Mouse (Mus musculus): Measurements from ENCODE around the gene Nps.

DNA sequence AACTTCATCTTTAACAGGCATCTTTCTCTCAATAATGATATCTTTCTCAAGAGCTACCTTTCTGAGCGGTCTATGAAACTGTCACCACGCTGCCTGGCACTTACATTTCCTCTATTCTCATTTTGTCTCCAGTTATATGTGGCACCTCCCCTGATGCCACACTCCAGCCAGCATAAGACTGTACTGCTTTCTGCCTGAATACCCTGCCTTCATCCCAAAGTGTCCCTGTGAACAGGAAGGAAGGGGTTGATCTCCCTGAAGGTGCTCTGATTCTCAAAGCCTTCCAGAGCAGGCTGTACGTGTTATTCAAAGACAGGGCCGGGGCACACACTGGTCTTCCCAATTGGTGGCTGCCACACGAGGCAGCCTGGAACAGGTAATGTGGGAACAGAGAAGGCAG, 12.1 kb upstream of the Nps start:
- no peak for TF ChIP-seq CTCF (IDR thresholded peaks at IDR 0.05; ENCODE audit: borderline replicate concordance, insufficient read depth, low read depth, low read length)
- no peak for TF ChIP-seq POLR2A (IDR thresholded peaks at IDR 0.05; ENCODE audit: borderline replicate concordance, insufficient read depth, low read length)
